Mouse (Mus musculus) inflammation-experienced regulatory T-cells, adult 6 months (primary cell): ENCODE results near the gene 1110002E22Rik. TPM values are rescaled to one million over a fixed set of nuclear protein-coding genes. Genes with fewer than 3 reads are reported as not detected.

Source experiments
- ATAC-seq: one replicate; pipeline ENCODE4 v1.8.0; 2017
- polyA plus RNA-seq, 3 experiments: library from polyadenylated mRNA; unstranded; fragments of 100-300 nt; shearing (Covaris generic); gene quantifications; one replicate each; pipeline ENCODE4 v1.2.1; 2017

Gene 1110002E22Rik
- polyA plus RNA-seq, 3 experiments from 2014 or later: not detected

DNA sequence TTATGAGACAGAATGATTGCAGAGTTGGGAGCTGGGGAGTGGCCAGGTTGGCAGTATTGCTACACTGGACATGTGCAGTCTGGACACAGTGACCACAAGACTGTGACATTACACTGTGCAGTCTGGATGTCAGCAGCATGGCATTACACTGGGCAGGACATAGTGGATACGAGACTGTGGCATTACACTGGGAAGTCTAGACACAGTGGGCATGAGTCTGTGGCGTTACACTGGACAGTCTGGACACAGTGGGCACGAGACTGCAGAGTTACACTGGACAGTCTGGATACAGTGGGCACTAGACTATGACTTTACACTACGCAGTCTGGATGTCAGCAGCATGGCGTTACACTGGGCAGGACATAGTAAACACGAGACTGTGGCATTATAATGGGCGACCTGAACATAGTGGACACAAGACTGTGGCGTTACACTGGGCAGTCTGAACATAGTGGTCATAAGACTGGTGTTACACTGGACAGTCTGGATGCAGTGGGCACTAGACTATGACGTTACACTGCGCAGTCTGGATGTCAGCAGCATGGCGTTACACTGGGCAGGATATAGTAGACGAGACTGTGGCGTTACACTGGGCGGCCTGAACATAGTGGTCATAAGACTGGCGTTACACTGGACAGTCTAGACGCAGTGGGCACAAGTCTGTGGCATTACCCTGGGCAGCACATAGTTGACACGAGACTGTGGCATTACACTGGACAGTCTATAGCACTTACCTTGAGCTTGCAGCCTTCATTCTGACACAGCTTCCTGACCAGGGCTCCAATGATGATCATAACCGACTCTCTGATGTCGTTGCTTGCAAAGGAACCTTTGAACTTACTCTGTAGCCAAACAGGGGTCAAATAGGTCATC, 46.3 kb downstream of the 1110002E22Rik start:
- ATAC-seq: no peak

DNA sequence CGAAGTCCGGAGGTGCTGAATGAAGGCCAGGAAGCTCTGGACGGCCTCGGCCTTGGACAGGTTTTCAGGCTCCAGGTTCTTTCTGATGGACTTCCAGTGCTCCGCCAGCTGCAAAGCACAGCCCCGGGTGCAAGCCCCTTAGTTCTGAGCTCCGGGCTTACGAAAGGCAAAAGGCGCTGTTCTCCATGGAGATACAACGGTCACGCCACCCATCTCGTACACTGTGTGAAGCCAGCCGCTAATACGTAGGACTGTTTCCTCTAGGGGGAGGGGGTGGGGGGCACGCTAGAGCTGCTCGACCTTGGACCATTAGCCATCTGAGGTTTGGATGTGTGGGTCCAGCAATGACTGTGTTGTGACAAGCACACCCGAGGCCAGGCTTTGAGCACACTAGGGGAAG, 49.3 kb downstream of the 1110002E22Rik start:
- ATAC-seq: no peak

- no peak for ATAC-seq
Measured at GRCm38 (mm10) chr3:138116871-138117270, 52.0 kb downstream of the 1110002E22Rik start.

GRCm38 (mm10) chr3:138118392-138118791, 53.5 kb downstream of the 1110002E22Rik start:
- peak; percentile 21 for ATAC-seq

DNA sequence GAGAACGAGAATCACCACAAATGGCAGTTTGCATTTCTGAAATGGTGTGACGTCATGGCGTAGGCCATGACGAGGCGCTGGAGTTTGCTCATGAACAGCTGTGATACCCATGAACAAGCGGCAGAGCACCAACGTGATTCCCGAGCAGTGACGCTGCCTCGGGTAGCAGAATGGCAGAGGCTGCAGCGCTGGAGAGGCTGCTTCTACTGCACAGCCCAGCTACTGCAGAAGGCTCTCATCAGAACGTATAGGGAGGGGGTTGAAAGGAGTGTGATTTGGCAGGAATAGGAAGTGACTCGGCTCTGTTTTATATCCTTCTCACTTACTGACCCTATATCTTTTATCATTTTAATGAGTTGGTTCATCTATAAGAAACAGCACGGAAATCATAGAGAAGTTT, 54.0 kb downstream of the 1110002E22Rik start:
- ATAC-seq: peak; percentile 38

- no peak for ATAC-seq
Measured at GRCm38 (mm10) chr3:138119444-138120105, 54.7 kb downstream of the 1110002E22Rik start.

GRCm38 (mm10) chr3:138121461-138121860, 56.6 kb downstream of the 1110002E22Rik start:
- no peak for ATAC-seq

- no peak for ATAC-seq
Measured at GRCm38 (mm10) chr3:138123842-138124241, 59.0 kb downstream of the 1110002E22Rik start.

DNA sequence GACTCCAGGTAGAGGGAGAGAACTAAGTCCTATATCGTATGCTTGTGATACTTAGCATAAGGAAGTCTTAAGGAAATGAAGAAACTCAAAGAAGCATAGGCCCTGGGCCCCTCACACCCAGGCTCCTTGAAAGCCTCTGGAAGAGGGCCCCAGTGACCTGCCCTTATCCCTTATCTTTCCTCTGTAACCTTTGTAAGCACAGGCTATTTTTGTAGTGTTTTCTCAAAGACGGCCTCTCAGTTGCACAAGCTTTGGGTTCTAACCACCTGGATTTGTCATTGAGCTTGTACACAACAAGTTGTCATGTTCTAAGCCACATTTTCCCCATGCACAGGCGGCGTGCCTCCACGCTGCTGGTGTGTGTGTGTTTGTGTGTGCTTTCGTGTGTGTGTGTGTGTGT, 64.3 kb downstream of the 1110002E22Rik start:
- ATAC-seq: no peak

- ATAC-seq: no peak
Measured at GRCm38 (mm10) chr3:138130692-138131091, 65.8 kb downstream of the 1110002E22Rik start.

Other genes with a start within 250 kb of the 1110002E22Rik start
- gene H2afz, start 200.6 kb upstream of the 1110002E22Rik start, polyA plus RNA-seq: 1,000 to 10,000 TPM; 1,209 to 2,935 (median 1,492) TPM
- gene Dnajb14, start 197.4 kb upstream of the 1110002E22Rik start, polyA plus RNA-seq: 1 to 10 TPM; 4.5 to 6.1 (median 5.6) TPM
- gene Lamtor3, start 146.5 kb upstream of the 1110002E22Rik start, polyA plus RNA-seq: 100 to 1,000 TPM in 1 of 3 experiments, 10 to 100 TPM in 2; 65.0 to 110 (median 74.0) TPM
- 10 to 100 TPM; 74.8 to 86.0 (median 84.5) TPM for gene Dapp1, start 83.5 kb upstream of the 1110002E22Rik start, polyA plus RNA-seq
- not detected for gene Gm5105, start 2.3 kb downstream of the 1110002E22Rik start, polyA plus RNA-seq
- 10 to 100 TPM in 2 of 3 experiments, 1 to 10 TPM in 1; 9.3 to 11.3 (median 10.4) TPM for gene Trmt10a, start 78.4 kb downstream of the 1110002E22Rik start, polyA plus RNA-seq
- gene Mttp, start 79.9 kb downstream of the 1110002E22Rik start, polyA plus RNA-seq: 1 to 10 TPM; 2.8 to 7.3 (median 2.9) TPM
- not detected for gene 4930579F01Rik, start 128.8 kb downstream of the 1110002E22Rik start, polyA plus RNA-seq
- gene Adh7, start 152.7 kb downstream of the 1110002E22Rik start, polyA plus RNA-seq: not detected
- gene Adh1, start 195.9 kb downstream of the 1110002E22Rik start, polyA plus RNA-seq: 1 to 10 TPM in 2 of 3 experiments, not detected in 1; 1.9 to 3.3 TPM
- gene Adh6a, start 248.2 kb downstream of the 1110002E22Rik start, polyA plus RNA-seq: not detected